Mouse (Mus musculus) stomach, embryonic 16.5 days (tissue): ENCODE measurements around the gene Satb2. TPM values are rescaled to one million over a fixed set of nuclear protein-coding genes. Genes with fewer than 3 reads are reported as not detected.

ENCODE experiments used
- ATAC-seq: fragments of 200-750 bp; cut with Nextera tagmentation; 2 replicates; pipeline ENCODE4 v1.8.0; 2017; ENCODE audit warnings: moderate number of reproducible peaks, moderate TSS enrichment; ENCODE audit not compliant: insufficient read depth, low FRiP score
- H3K27ac ChIP-seq: fragments of 300-500 bp; sonication (generic); 2 replicates; pipeline ENCODE4 v1.5.1; 2014; ENCODE audit warnings: low read length
- H3K27me3 ChIP-seq: fragments of 300-500 bp; sonication (generic); 2 replicates; pipeline ENCODE4 v1.6.1; 2014; ENCODE audit warnings: low read length, control low read depth, mixed read lengths; ENCODE audit not compliant: control insufficient read depth, insufficient read depth
- H3K36me3 ChIP-seq: fragments of 300-500 bp; sonication (generic); 2 replicates; pipeline ENCODE4 v1.6.1; 2014; ENCODE audit warnings: low read length; ENCODE audit not compliant: control insufficient read depth, insufficient read depth
- H3K4me1 ChIP-seq: fragments of 300-500 bp; sonication (generic); 2 replicates; pipeline ENCODE4 v1.6.1; 2014; ENCODE audit warnings: low read length, control low read depth, mixed read lengths; ENCODE audit not compliant: control insufficient read depth, insufficient read depth
- H3K4me2 ChIP-seq: fragments of 300-500 bp; sonication (generic); 2 replicates; pipeline ENCODE4 v1.6.1; 2014; ENCODE audit warnings: low read depth, low read length, mixed read lengths
- H3K4me3 ChIP-seq: fragments of 300-500 bp; sonication (generic); replicated peaks from 2 replicates; pipeline ENCODE4 v1.5.1; 2014; ENCODE audit warnings: mild to moderate bottlenecking, low read length
- H3K9ac ChIP-seq: fragments of 300-500 bp; sonication (generic); 2 replicates; pipeline ENCODE4 v1.6.1; 2014; ENCODE audit warnings: low read length
- H3K9me3 ChIP-seq: fragments of 300-500 bp; sonication (generic); replicated peaks from 2 replicates; pipeline ENCODE4 v1.6.1; 2016; ENCODE audit warnings: low read length, control low read depth; ENCODE audit not compliant: control insufficient read depth
- WGBS: fragments of 180-500 bp; shearing (Covaris S2); extraction: QIAGEN DNeasy Blood & Tissue Kit; methylation state at CpG from one replicate; pipeline ENCODE4 v1.1.7; 2014; 5-methylcytosine and 5-hydroxymethylcytosine counted together
- polyA plus RNA-seq: library from polyadenylated mRNA; unstranded; fragments of >200 nt; fragmentation: Nextera tagmentation; extraction: Ambion mirVana; gene quantifications from 2 replicates; pipeline ENCODE4 v1.2.1, GENCODE M21; 2015

Satb2 gene
- polyA plus RNA-seq, 1 experiment from 2014 or later = 0.31 TPM

- WGBS = 25% methylated on average over 10 of the region's 10 CpGs
- Histone ChIP-seq H3K4me2 (no peak overlapping the region), H3K9ac (no peak overlapping the region), H3K4me1 (no peaks in the 10 kb centered on the region), H3K27me3 (no peaks in the 10 kb centered on the region), H3K9me3 (no peaks in the 10 kb centered on the region), H3K36me3 (no peaks in the 10 kb centered on the region), H3K27ac (no peak overlapping the region), H3K4me3 (no peak overlapping the region)
- ATAC-seq = no peak
Observed at GRCm38 (mm10) chr1:56844551-56845330, 133.7 kb downstream of the Satb2 start.

GRCm38 (mm10) chr1:56838901-56839300 lies 139.5 kb downstream of the Satb2 start:
- H3K36me3 ChIP-seq = no peaks in the 10 kb centered on the region
- no peaks in the 10 kb centered on the region for H3K4me1 ChIP-seq
- ATAC-seq = no peak
- no peak overlapping the region for H3K9ac ChIP-seq
- 20% methylated on average over 1 of the region's 1 CpGs for WGBS
- H3K4me3 ChIP-seq = no peak overlapping the region
- no peaks in the 10 kb centered on the region for H3K27me3 ChIP-seq
- H3K4me2 ChIP-seq = no peak overlapping the region
- H3K27ac ChIP-seq = no peak overlapping the region
- H3K9me3 ChIP-seq = no peaks in the 10 kb centered on the region

GRCm38 (mm10) chr1:56833984-56834900 lies 144.2 kb downstream of the Satb2 start:
- no peak overlapping the region for H3K4me2 ChIP-seq
- H3K4me3 ChIP-seq = no peak overlapping the region

DNA sequence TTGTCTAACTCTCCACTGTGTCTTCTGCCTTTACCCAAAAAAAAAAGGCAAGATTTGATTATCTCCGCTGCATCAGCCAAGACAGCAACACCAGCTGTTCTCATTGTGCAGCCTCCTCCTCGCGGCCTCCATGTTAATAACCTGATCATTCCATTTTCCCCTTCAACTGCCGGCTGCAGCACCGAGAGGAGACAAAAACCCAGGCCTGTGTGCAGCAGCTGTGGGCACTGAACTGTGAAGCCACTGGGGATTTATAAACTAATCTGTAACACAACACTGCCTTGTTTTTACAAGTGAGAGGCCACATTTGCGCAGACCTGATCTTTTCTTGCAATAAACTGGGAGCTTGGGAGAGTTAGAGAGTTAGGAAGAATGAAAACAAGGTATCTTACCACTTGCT lies 145.1 kb downstream of the Satb2 start:
- ATAC-seq = no peak
- Histone ChIP-seq H3K4me1 (no peaks in the 10 kb centered on the region), H3K36me3 (no peaks in the 10 kb centered on the region), H3K9me3 (no peaks in the 10 kb centered on the region), H3K4me2 (no peak overlapping the region), H3K9ac (no peak overlapping the region), H3K27me3 (no peaks in the 10 kb centered on the region), H3K4me3 (no peak overlapping the region), H3K27ac (no peak overlapping the region)
- WGBS = 50% methylated on average over 6 of the region's 6 CpGs

More at GRCm38 (mm10) chr1:56833984-56834900, 144.2 kb downstream of the Satb2 start:
- Histone ChIP-seq H3K9me3 (no peaks in the 10 kb centered on the region), H3K36me3 (no peaks in the 10 kb centered on the region), H3K27ac (no peak overlapping the region), H3K27me3 (no peaks in the 10 kb centered on the region), H3K4me1 (no peaks in the 10 kb centered on the region), H3K9ac (no peak overlapping the region)
- 72% methylated on average over 6 of the region's 6 CpGs for WGBS
- no peak for ATAC-seq

- WGBS = 81% methylated on average over 8 of the region's 8 CpGs
- H3K9ac ChIP-seq = no peak overlapping the region
- H3K4me1 ChIP-seq = no peaks in the 10 kb centered on the region
- H3K36me3 ChIP-seq = no peaks in the 10 kb centered on the region
- H3K27ac ChIP-seq = no peak overlapping the region
- ATAC-seq = no peak
- H3K27me3 ChIP-seq = no peaks in the 10 kb centered on the region
- H3K9me3 ChIP-seq = no peaks in the 10 kb centered on the region
- H3K4me3 ChIP-seq = no peak overlapping the region
- no peak overlapping the region for H3K4me2 ChIP-seq
Observed at GRCm38 (mm10) chr1:56832738-56833137, 145.7 kb downstream of the Satb2 start.

- Histone ChIP-seq H3K4me2 (no peak overlapping the region), H3K27ac (no peak overlapping the region), H3K9me3 (no peaks in the 10 kb centered on the region), H3K27me3 (no peaks in the 10 kb centered on the region), H3K9ac (no peak overlapping the region), H3K4me3 (no peak overlapping the region), H3K36me3 (no peaks in the 10 kb centered on the region), H3K4me1 (no peaks in the 10 kb centered on the region)
- WGBS = 85% methylated on average over 5 of the region's 5 CpGs
- ATAC-seq = no peak
Observed at GRCm38 (mm10) chr1:56822735-56823134, 155.7 kb downstream of the Satb2 start.

DNA sequence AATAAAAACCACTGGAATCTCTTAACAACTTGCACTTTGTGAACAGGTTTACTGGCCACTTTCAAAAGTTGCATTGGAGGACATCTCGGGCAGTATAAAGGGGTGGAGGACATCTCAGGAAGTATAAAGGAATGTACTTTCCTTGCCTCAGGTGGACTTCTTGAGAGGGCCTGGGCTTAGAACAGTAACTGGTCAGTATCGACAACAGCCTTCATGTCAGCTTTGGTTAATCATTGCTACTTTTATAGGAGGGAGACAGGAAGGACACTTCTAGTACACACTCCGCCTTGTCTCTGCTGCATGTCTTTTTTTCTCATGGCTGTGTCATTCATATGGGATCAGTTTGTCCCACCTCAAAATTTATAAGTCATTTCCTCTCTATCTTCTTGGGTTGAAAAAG lies 156.4 kb downstream of the Satb2 start:
- no peaks in the 10 kb centered on the region for H3K4me1 ChIP-seq
- WGBS = 80% methylated on average over 3 of the region's 3 CpGs
- no peak overlapping the region for H3K9ac ChIP-seq
- H3K27me3 ChIP-seq = no peaks in the 10 kb centered on the region
- no peaks in the 10 kb centered on the region for H3K36me3 ChIP-seq
- no peaks in the 10 kb centered on the region for H3K9me3 ChIP-seq
- H3K4me2 ChIP-seq = no peak overlapping the region
- H3K4me3 ChIP-seq = no peak overlapping the region
- no peak for ATAC-seq
- no peak overlapping the region for H3K27ac ChIP-seq

- Histone ChIP-seq H3K9ac (no peak overlapping the region), H3K4me3 (no peak overlapping the region), H3K27me3 (no peaks in the 10 kb centered on the region), H3K27ac (no peak overlapping the region), H3K36me3 (no peaks in the 10 kb centered on the region), H3K9me3 (no peaks in the 10 kb centered on the region), H3K4me1 (no peaks in the 10 kb centered on the region), H3K4me2 (no peak overlapping the region)
- ATAC-seq = no peak
Observed at GRCm38 (mm10) chr1:56813506-56813905, 164.9 kb downstream of the Satb2 start.

GRCm38 (mm10) chr1:56812961-56813360 lies 165.5 kb downstream of the Satb2 start:
- Histone ChIP-seq H3K9ac (no peak overlapping the region), H3K27me3 (no peaks in the 10 kb centered on the region), H3K4me2 (no peak overlapping the region), H3K9me3 (no peaks in the 10 kb centered on the region), H3K4me3 (no peak overlapping the region), H3K36me3 (no peaks in the 10 kb centered on the region), H3K27ac (no peak overlapping the region), H3K4me1 (no peaks in the 10 kb centered on the region)
- no peak for ATAC-seq
- WGBS = 74% methylated on average over 4 of the region's 4 CpGs
